Comparison of ENCODE assay signal across 22 mouse cellular contexts in the genomic region with DNA sequence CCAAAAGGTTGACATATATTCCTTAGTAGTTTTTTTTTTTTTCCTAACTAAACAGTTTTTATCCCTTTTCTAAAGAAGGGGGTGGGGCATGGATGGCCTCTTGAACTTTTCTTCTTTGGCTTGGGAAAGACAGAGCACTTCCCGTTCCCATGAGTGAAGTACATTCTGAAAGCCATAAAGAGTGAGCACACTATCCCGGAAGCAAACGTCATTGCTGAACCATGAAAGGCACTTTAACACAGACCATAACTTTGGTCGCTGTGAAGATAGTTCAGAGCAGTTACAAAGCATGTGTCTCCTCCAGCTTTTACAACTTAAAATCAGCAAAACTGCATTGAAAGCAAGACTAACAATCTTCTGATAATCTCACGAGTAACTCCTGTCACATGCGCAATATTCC.
"Had no signal": no experiment of that assay in that cellular context is flagged by ENCODE, and none has a peak within 500 bp of the region (broad histone marks: within the 10 kb centered on the region; RNA-seq: fewer than 3 reads in every experiment).

No protein-coding gene starts in this region.

- DNase-seq: forebrain, postnatal 0 days; gastrocnemius, postnatal 14 days; gastrocnemius, postnatal 36 days; heart, adult 18-20 months; heart, postnatal 10 days; kidney, adult 18-20 months; kidney, postnatal 10 days; kidney, postnatal 25 days; kidney, postnatal 4 days; layer of hippocampus, adult 9-11 months; layer of hippocampus, postnatal 36 days; left cerebral cortex, postnatal 4 days had no signal

- H3K9me3 ChIP-seq: heart, embryonic 10.5 days; hindbrain, embryonic 13.5 days; hindbrain, embryonic 15.5 days; limb, embryonic 13.5 days; limb, embryonic 15.5 days; liver, embryonic 12.5 days had no signal

- H3K4me2 ChIP-seq: heart, embryonic 12.5 days; hindbrain, embryonic 13.5 days; hindbrain, embryonic 15.5 days; limb, embryonic 13.5 days; limb, embryonic 15.5 days; liver, embryonic 12.5 days had no signal

- ATAC-seq: forebrain, postnatal 0 days; hindbrain, postnatal 0 days; liver, embryonic 12.5 days had no signal

- H3K27me3 ChIP-seq: heart, embryonic 12.5 days; hindbrain, embryonic 13.5 days; hindbrain, embryonic 15.5 days; limb, embryonic 13.5 days; limb, embryonic 15.5 days; liver, embryonic 12.5 days had no signal

- H3K4me1 ChIP-seq: heart, embryonic 10.5 days; heart, embryonic 12.5 days; hindbrain, embryonic 13.5 days; hindbrain, embryonic 15.5 days; limb, embryonic 13.5 days; limb, embryonic 15.5 days; liver, embryonic 12.5 days had no signal

- H3K9ac ChIP-seq: forebrain, postnatal 0 days; heart, embryonic 12.5 days; hindbrain, embryonic 13.5 days; hindbrain, embryonic 15.5 days; limb, embryonic 13.5 days; limb, embryonic 15.5 days; liver, embryonic 12.5 days; liver, embryonic 14.5 days had no signal

- H3K27ac ChIP-seq: heart, embryonic 10.5 days; hindbrain, embryonic 13.5 days; hindbrain, embryonic 15.5 days; hindbrain, postnatal 0 days; layer of hippocampus, adult 2 months; limb, embryonic 13.5 days; limb, embryonic 15.5 days; liver, embryonic 12.5 days; liver, embryonic 14.5 days had no signal

- H3K4me3 ChIP-seq: heart, embryonic 10.5 days; heart, embryonic 12.5 days; hindbrain, embryonic 13.5 days; hindbrain, embryonic 15.5 days; layer of hippocampus, adult 2 months; limb, embryonic 13.5 days; limb, embryonic 15.5 days; liver, embryonic 12.5 days had no signal

- H3K36me3 ChIP-seq: heart, embryonic 10.5 days; heart, embryonic 12.5 days; hindbrain, embryonic 13.5 days; hindbrain, embryonic 15.5 days; limb, embryonic 13.5 days; limb, embryonic 15.5 days; liver, embryonic 12.5 days had no signal
